Comparison of ENCODE assay signal across 9 mouse cellular contexts in genomic region chr7:126821835-126822511, GRCm38 (mm10). TPM values are rescaled to one million over a fixed set of nuclear protein-coding genes. Genes with fewer than 3 reads are reported as not detected.
DNase-seq lines count a peak whose midpoint lies in the region; ATAC-seq and TF ChIP-seq lines count a peak whose summit lies in the region.
"Had no signal": no experiment of that assay in that cellular context is flagged by ENCODE, and none has a peak within 500 bp of the region (broad histone marks: within the 10 kb centered on the region; RNA-seq: fewer than 3 reads in every experiment).

No protein-coding gene starts in this region.

- TF ChIP-seq CTCF in bone marrow, adult 2 months (IDR thresholded peaks at IDR 0.05; ENCODE audit: control insufficient read depth, insufficient read depth, low read length): peak; percentile 98
- TF ChIP-seq CTCF in liver, postnatal 0 days (IDR thresholded peaks at IDR 0.05; ENCODE audit: low read depth): peak; percentile 96

- TF ChIP-seq EP300 in liver, postnatal 0 days (IDR thresholded peaks at IDR 0.05; ENCODE audit: low read depth): no peak

- H3K36me3 ChIP-seq in embryonic facial prominence, embryonic 15.5 days: no peaks in the 10 kb centered on the region
- no peaks in the 10 kb centered on the region for H3K36me3 ChIP-seq in heart, embryonic 14.5 days (ENCODE audit: control insufficient read depth, insufficient read depth, low read length)
- H3K36me3 ChIP-seq in kidney, embryonic 16.5 days (ENCODE audit: insufficient read depth, low read length): no peaks in the 10 kb centered on the region
- no peaks in the 10 kb centered on the region for H3K36me3 ChIP-seq in liver, postnatal 0 days (replicated peaks; ENCODE audit: insufficient read depth, low read length)
- no peaks in the 10 kb centered on the region for H3K36me3 ChIP-seq in neural tube, embryonic 12.5 days
- no peaks in the 10 kb centered on the region for H3K36me3 ChIP-seq in stomach, embryonic 16.5 days (ENCODE audit: control insufficient read depth, insufficient read depth, low read length)

- no peaks in the 10 kb centered on the region for H3K9me3 ChIP-seq in embryonic facial prominence, embryonic 15.5 days (replicated peaks)
- H3K9me3 ChIP-seq in heart, embryonic 14.5 days (ENCODE audit: control insufficient read depth, low read length): no peaks in the 10 kb centered on the region
- peaks cover 5% of the 10 kb centered on the region; the same call in 1 of the 2 replicates for H3K9me3 ChIP-seq in kidney, embryonic 16.5 days (ENCODE audit: low read length)
- no peaks in the 10 kb centered on the region for H3K9me3 ChIP-seq in liver, postnatal 0 days (ENCODE audit: low read length)
- H3K9me3 ChIP-seq in neural tube, embryonic 12.5 days: no peaks in the 10 kb centered on the region
- H3K9me3 ChIP-seq in stomach, embryonic 16.5 days (replicated peaks; ENCODE audit: control insufficient read depth, low read length): no peaks in the 10 kb centered on the region

- no peak for TF ChIP-seq POLR2A in bone marrow, adult 2 months (IDR thresholded peaks at IDR 0.05; ENCODE audit: borderline replicate concordance, control insufficient read depth, low read depth, low read length)

- H3K27ac ChIP-seq in bone marrow, adult 2 months (ENCODE audit: control insufficient read depth, insufficient read depth, low read depth, low read length, poor library complexity): no peak overlapping the region
- no peak overlapping the region for H3K27ac ChIP-seq in embryonic facial prominence, embryonic 15.5 days (replicated peaks)
- H3K27ac ChIP-seq in heart, embryonic 14.5 days (replicated peaks in 1 of 2; ENCODE audit: control insufficient read depth in 1 of 2, insufficient read depth in 1 of 2, low read depth in 2 of 2, low read length in 2 of 2): no peak overlapping the region
- no peak overlapping the region for H3K27ac ChIP-seq in kidney, embryonic 16.5 days (ENCODE audit: low read length)
- no peak overlapping the region for H3K27ac ChIP-seq in liver, postnatal 0 days (ENCODE audit: low read depth)
- 0 out of 2 replicates have a peak overlapping the region, but pooled peaks have one; percentile 37 for H3K27ac ChIP-seq in neural tube, embryonic 12.5 days
- H3K27ac ChIP-seq in stomach, embryonic 16.5 days (ENCODE audit: low read length): no peak overlapping the region

- no peak overlapping the region for H3K4me2 ChIP-seq in embryonic facial prominence, embryonic 15.5 days (replicated peaks)
- no peak overlapping the region for H3K4me2 ChIP-seq in heart, embryonic 14.5 days (ENCODE audit: low read length)
- H3K4me2 ChIP-seq in kidney, embryonic 16.5 days (replicated peaks; ENCODE audit: low read depth, low read length): no peak overlapping the region
- H3K4me2 ChIP-seq in liver, postnatal 0 days (ENCODE audit: low read depth, low read length): no peak overlapping the region
- H3K4me2 ChIP-seq in neural tube, embryonic 12.5 days (replicated peaks): peak overlapping the region; percentile 73
- no peak overlapping the region for H3K4me2 ChIP-seq in stomach, embryonic 16.5 days (ENCODE audit: low read depth, low read length)

- 21% methylated on average over 7 of the region's 7 CpGs for WGBS in bone marrow, adult 2 months
- 24% methylated on average over 7 of the region's 7 CpGs for WGBS in embryonic facial prominence, embryonic 15.5 days
- WGBS in heart, embryonic 14.5 days: 24% methylated on average over 7 of the region's 7 CpGs
- WGBS in kidney, embryonic 16.5 days: 24% methylated on average over 7 of the region's 7 CpGs
- 17% methylated on average over 7 of the region's 7 CpGs for WGBS in liver, postnatal 0 days (ENCODE audit: insufficient replicate concordance)
- 24% methylated on average over 7 of the region's 7 CpGs for WGBS in neural tube, embryonic 12.5 days
- WGBS in stomach, embryonic 16.5 days: 19% methylated on average over 7 of the region's 7 CpGs

- 0 out of 2 replicates have a peak, but pooled peaks have one; percentile 25 for ATAC-seq in embryonic facial prominence, embryonic 15.5 days (ENCODE audit: insufficient number of reproducible peaks, low FRiP score, low TSS enrichment, low read depth)
- 0 out of 2 replicates have a peak, but pooled peaks have one; percentile 26 for ATAC-seq in heart, embryonic 14.5 days (ENCODE audit: insufficient number of reproducible peaks, insufficient read depth, low FRiP score, low read depth)
- ATAC-seq in kidney, embryonic 16.5 days (ENCODE audit: low FRiP score, low TSS enrichment): peak; percentile 44; the same call in 1 of the 2 replicates
- peak; percentile 63 for ATAC-seq in liver, postnatal 0 days
- peak; percentile 14; the same call in 1 of the 2 replicates for ATAC-seq in neural tube, embryonic 12.5 days (ENCODE audit: low FRiP score, low read depth)
- peak; percentile 25; the same call in 1 of the 2 replicates for ATAC-seq in stomach, embryonic 16.5 days (ENCODE audit: insufficient read depth, low FRiP score)

- no peaks in the 10 kb centered on the region for H3K4me1 ChIP-seq in bone marrow, adult 2 months (ENCODE audit: control insufficient read depth, insufficient read depth, low read length)
- H3K4me1 ChIP-seq in embryonic facial prominence, embryonic 15.5 days: peaks cover 13% of the 10 kb centered on the region
- H3K4me1 ChIP-seq in heart, embryonic 14.5 days (ENCODE audit: control insufficient read depth in 2 of 2, insufficient read depth in 2 of 2, low read length in 2 of 2): peaks cover 0 to 4% of the 10 kb centered on the region in 2 experiments; a peak in 2 of 4 replicates
- peaks cover 7% of the 10 kb centered on the region for H3K4me1 ChIP-seq in kidney, embryonic 16.5 days (ENCODE audit: insufficient read depth, low read length)
- no peaks in the 10 kb centered on the region for H3K4me1 ChIP-seq in liver, postnatal 0 days (ENCODE audit: insufficient read depth)
- peaks cover 35% of the 10 kb centered on the region for H3K4me1 ChIP-seq in neural tube, embryonic 12.5 days
- H3K4me1 ChIP-seq in stomach, embryonic 16.5 days (ENCODE audit: control insufficient read depth, insufficient read depth, low read length): 0 out of 2 replicates have a peak, but pooled peaks cover 3% of the 10 kb centered on the region

- no peak overlapping the region for H3K9ac ChIP-seq in embryonic facial prominence, embryonic 15.5 days
- no peak overlapping the region for H3K9ac ChIP-seq in heart, embryonic 14.5 days (ENCODE audit: low read length)
- H3K9ac ChIP-seq in kidney, embryonic 16.5 days (replicated peaks; ENCODE audit: low read length): no peak overlapping the region
- H3K9ac ChIP-seq in liver, postnatal 0 days (replicated peaks): no peak overlapping the region
- peak overlapping the region; percentile 82; the same call in 1 of the 2 replicates for H3K9ac ChIP-seq in neural tube, embryonic 12.5 days
- H3K9ac ChIP-seq in stomach, embryonic 16.5 days (ENCODE audit: low read length): no peak overlapping the region

- peak; percentile 87 for DNase-seq in CD4-positive, CD25-positive, alpha-beta regulatory T cell, adult 2 months (ENCODE audit: low read depth, low spot score)
- DNase-seq in liver, postnatal 0 days: peak; percentile 85

- no peak overlapping the region for H3K4me3 ChIP-seq in bone marrow, adult 2 months (replicated peaks; ENCODE audit: control insufficient read depth, low read depth, low read length)
- no peak overlapping the region for H3K4me3 ChIP-seq in embryonic facial prominence, embryonic 15.5 days (replicated peaks)
- no peak overlapping the region for H3K4me3 ChIP-seq in heart, embryonic 14.5 days (ENCODE audit: control insufficient read depth in 1 of 2, insufficient read depth in 1 of 2, low read depth in 1 of 2, low read length in 2 of 2)
- no peak overlapping the region for H3K4me3 ChIP-seq in kidney, embryonic 16.5 days (ENCODE audit: low read length)
- H3K4me3 ChIP-seq in liver, postnatal 0 days (ENCODE audit: low read depth, low read length): no peak overlapping the region
- H3K4me3 ChIP-seq in neural tube, embryonic 12.5 days: 0 out of 2 replicates have a peak overlapping the region, but pooled peaks have one; percentile 59
- no peak overlapping the region for H3K4me3 ChIP-seq in stomach, embryonic 16.5 days (replicated peaks; ENCODE audit: low read length)
- H3K4me3 ChIP-seq: erythroblast, embryonic 14.5 days had no signal

- peaks cover 40% of the 10 kb centered on the region for H3K27me3 ChIP-seq in embryonic facial prominence, embryonic 15.5 days
- peaks cover 39% of the 10 kb centered on the region for H3K27me3 ChIP-seq in heart, embryonic 14.5 days (ENCODE audit: control insufficient read depth, insufficient read depth, low read length)
- H3K27me3 ChIP-seq in kidney, embryonic 16.5 days (ENCODE audit: insufficient read depth, low read length): peaks cover 18% of the 10 kb centered on the region
- H3K27me3 ChIP-seq in liver, postnatal 0 days (ENCODE audit: insufficient read depth, low read length): peaks cover 33% of the 10 kb centered on the region
- H3K27me3 ChIP-seq in neural tube, embryonic 12.5 days (replicated peaks): peaks cover 9% of the 10 kb centered on the region; the same call in 1 of the 2 replicates
- H3K27me3 ChIP-seq in stomach, embryonic 16.5 days (ENCODE audit: control insufficient read depth, insufficient read depth, low read length): peaks cover 22% of the 10 kb centered on the region

RNA-seq across cellular contexts. Expression of gene 4930451I11Rik, which starts 9.5 kb away (rescaled TPM):
- polyA plus RNA-seq in bone marrow, adult 2 months (2011; ENCODE audit: insufficient read depth, insufficient read length, low replicate concordance, missing spikeins): not detected in 2 replicates
- polyA plus RNA-seq in embryonic facial prominence, embryonic 15.5 days (2015; fragmentation: Nextera tagmentation; extraction: Ambion mirVana): not detected in 2 replicates
- polyA plus RNA-seq in heart, embryonic 14.5 days (2014; fragmentation: Nextera tagmentation; extraction: Ambion mirVana): not detected in 2 replicates
- not detected in 2 replicates for polyA plus RNA-seq in kidney, embryonic 16.5 days (2015; fragmentation: Nextera tagmentation; extraction: Ambion mirVana)
- not detected in 2 replicates for polyA plus RNA-seq in liver, postnatal 0 days (2015; fragmentation: Nextera tagmentation; extraction: Ambion mirVana)
- polyA plus RNA-seq in neural tube, embryonic 12.5 days (2016; fragmentation: Nextera tagmentation; extraction: Ambion mirVana): not detected in 2 replicates
- polyA plus RNA-seq in stomach, embryonic 16.5 days (2015; fragmentation: Nextera tagmentation; extraction: Ambion mirVana): not detected in 2 replicates
- polyA plus RNA-seq: erythroblast, embryonic 14.5 days had no signal

RNA-seq across cellular contexts. Expression of gene Fam57b, which starts 24.5 kb away (rescaled TPM):
- polyA plus RNA-seq in bone marrow, adult 2 months (2011; ENCODE audit: insufficient read depth, insufficient read length, low replicate concordance, missing spikeins): 1.9 TPM in 1 of 2 replicates, not detected in the other
- polyA plus RNA-seq in embryonic facial prominence, embryonic 15.5 days (2015; fragmentation: Nextera tagmentation; extraction: Ambion mirVana): 0.53 and 0.71 TPM in 2 replicates
- polyA plus RNA-seq in heart, embryonic 14.5 days (2014; fragmentation: Nextera tagmentation; extraction: Ambion mirVana): 0.81 and 1.2 TPM in 2 replicates
- polyA plus RNA-seq in kidney, embryonic 16.5 days (2015; fragmentation: Nextera tagmentation; extraction: Ambion mirVana): 0.19 and 0.52 TPM in 2 replicates
- polyA plus RNA-seq in liver, postnatal 0 days (2015; fragmentation: Nextera tagmentation; extraction: Ambion mirVana): 0.06 and 0.09 TPM in 2 replicates
- 21.4 and 25.8 TPM in 2 replicates for polyA plus RNA-seq in neural tube, embryonic 12.5 days (2016; fragmentation: Nextera tagmentation; extraction: Ambion mirVana)
- polyA plus RNA-seq in stomach, embryonic 16.5 days (2015; fragmentation: Nextera tagmentation; extraction: Ambion mirVana): 1.1 and 1.3 TPM in 2 replicates
- polyA plus RNA-seq: erythroblast, embryonic 14.5 days had no signal

RNA-seq across cellular contexts. Expression of gene Doc2a, which starts 25.2 kb away (rescaled TPM):
- not detected in 2 replicates for polyA plus RNA-seq in bone marrow, adult 2 months (2011; ENCODE audit: insufficient read depth, insufficient read length, low replicate concordance, missing spikeins)
- polyA plus RNA-seq in embryonic facial prominence, embryonic 15.5 days (2015; fragmentation: Nextera tagmentation; extraction: Ambion mirVana): 0.85 and 1.6 TPM in 2 replicates
- polyA plus RNA-seq in heart, embryonic 14.5 days (2014; fragmentation: Nextera tagmentation; extraction: Ambion mirVana): 0.14 TPM in 1 of 2 replicates, not detected in the other
- polyA plus RNA-seq in kidney, embryonic 16.5 days (2015; fragmentation: Nextera tagmentation; extraction: Ambion mirVana): 7.8 and 8.7 TPM in 2 replicates
- polyA plus RNA-seq in liver, postnatal 0 days (2015; fragmentation: Nextera tagmentation; extraction: Ambion mirVana): not detected in 2 replicates
- 6.2 and 9.1 TPM in 2 replicates for polyA plus RNA-seq in neural tube, embryonic 12.5 days (2016; fragmentation: Nextera tagmentation; extraction: Ambion mirVana)
- 0.89 TPM in 1 of 2 replicates, not detected in the other for polyA plus RNA-seq in stomach, embryonic 16.5 days (2015; fragmentation: Nextera tagmentation; extraction: Ambion mirVana)
- polyA plus RNA-seq: erythroblast, embryonic 14.5 days had no signal

RNA-seq across cellular contexts. Expression of gene Ppp4c, which starts 29.7 kb away (rescaled TPM):
- polyA plus RNA-seq in bone marrow, adult 2 months (2011; ENCODE audit: insufficient read depth, insufficient read length, low replicate concordance, missing spikeins): 90.6 and 130 TPM in 2 replicates
- polyA plus RNA-seq in embryonic facial prominence, embryonic 15.5 days (2015; fragmentation: Nextera tagmentation; extraction: Ambion mirVana): 232 and 234 TPM in 2 replicates
- polyA plus RNA-seq in heart, embryonic 14.5 days (2014; fragmentation: Nextera tagmentation; extraction: Ambion mirVana): 132 and 146 TPM in 2 replicates
- 267 and 271 TPM in 2 replicates for polyA plus RNA-seq in kidney, embryonic 16.5 days (2015; fragmentation: Nextera tagmentation; extraction: Ambion mirVana)
- polyA plus RNA-seq in liver, postnatal 0 days (2015; fragmentation: Nextera tagmentation; extraction: Ambion mirVana): 69.9 and 72.1 TPM in 2 replicates
- 293 and 310 TPM in 2 replicates for polyA plus RNA-seq in neural tube, embryonic 12.5 days (2016; fragmentation: Nextera tagmentation; extraction: Ambion mirVana)
- polyA plus RNA-seq in stomach, embryonic 16.5 days (2015; fragmentation: Nextera tagmentation; extraction: Ambion mirVana): 180 and 192 TPM in 2 replicates

RNA-seq across cellular contexts. Expression of gene Hirip3, which starts 39.8 kb away (rescaled TPM):
- polyA plus RNA-seq in bone marrow, adult 2 months (2011; ENCODE audit: insufficient read depth, insufficient read length, low replicate concordance, missing spikeins): 77.2 and 107 TPM in 2 replicates
- polyA plus RNA-seq in embryonic facial prominence, embryonic 15.5 days (2015; fragmentation: Nextera tagmentation; extraction: Ambion mirVana): 26.8 and 33.3 TPM in 2 replicates
- polyA plus RNA-seq in heart, embryonic 14.5 days (2014; fragmentation: Nextera tagmentation; extraction: Ambion mirVana): 10.7 and 11.5 TPM in 2 replicates
- polyA plus RNA-seq in kidney, embryonic 16.5 days (2015; fragmentation: Nextera tagmentation; extraction: Ambion mirVana): 32.6 and 42.7 TPM in 2 replicates
- polyA plus RNA-seq in liver, postnatal 0 days (2015; fragmentation: Nextera tagmentation; extraction: Ambion mirVana): 6.5 and 7.2 TPM in 2 replicates
- 29.1 and 33.5 TPM in 2 replicates for polyA plus RNA-seq in neural tube, embryonic 12.5 days (2016; fragmentation: Nextera tagmentation; extraction: Ambion mirVana)
- 22.9 and 24.4 TPM in 2 replicates for polyA plus RNA-seq in stomach, embryonic 16.5 days (2015; fragmentation: Nextera tagmentation; extraction: Ambion mirVana)
